Mouse (Mus musculus) kidney, embryonic 15.5 days (tissue): Measurements from ENCODE around the gene S100z. TPM values are rescaled to one million over a fixed set of nuclear protein-coding genes. Genes with fewer than 3 reads are reported as not detected.

ENCODE experiments used
- ATAC-seq: fragments of 200-750 bp; cut with Nextera tagmentation; replicated peaks from 2 replicates; pipeline ENCODE4 v1.8.0; 2017; ENCODE audit warnings: moderate TSS enrichment; ENCODE audit not compliant: low FRiP score
- H3K27ac ChIP-seq: fragments of 300-500 bp; sonication (generic); 2 replicates; pipeline ENCODE4 v1.5.1; 2015; ENCODE audit warnings: mild to moderate bottlenecking, inconsistent platforms
- H3K27me3 ChIP-seq: fragments of 300-500 bp; sonication (generic); 2 replicates; pipeline ENCODE4 v1.6.1; 2015; ENCODE audit warnings: inconsistent platforms
- H3K36me3 ChIP-seq: fragments of 300-500 bp; sonication (generic); 2 replicates; pipeline ENCODE4 v1.6.1; 2015; ENCODE audit warnings: inconsistent platforms
- H3K4me1 ChIP-seq: fragments of 300-500 bp; sonication (generic); 2 replicates; pipeline ENCODE4 v1.6.1; 2015; ENCODE audit warnings: inconsistent platforms
- H3K4me2 ChIP-seq: fragments of 300-500 bp; sonication (generic); 2 replicates; pipeline ENCODE4 v1.6.1; 2015; ENCODE audit warnings: moderate library complexity, mild to moderate bottlenecking, inconsistent platforms
- H3K4me3 ChIP-seq: fragments of 300-500 bp; sonication (generic); replicated peaks from 2 replicates; pipeline ENCODE4 v1.5.1; 2015; ENCODE audit warnings: mild to moderate bottlenecking, inconsistent platforms
- H3K9ac ChIP-seq: fragments of 300-500 bp; sonication (generic); 2 replicates; pipeline ENCODE4 v1.6.1; 2015; ENCODE audit warnings: mild to moderate bottlenecking, inconsistent platforms
- H3K9me3 ChIP-seq: fragments of 300-500 bp; sonication (generic); replicated peaks from 2 replicates; pipeline ENCODE4 v1.6.1; 2016; ENCODE audit warnings: inconsistent platforms
- WGBS: fragments of 180-500 bp; shearing (Covaris S2); methylation state at CpG from one replicate; pipeline ENCODE4 v1.1.7; 2015; ENCODE audit warnings: mixed read lengths; 5-methylcytosine and 5-hydroxymethylcytosine counted together
- polyA plus RNA-seq: library from polyadenylated mRNA; unstranded; fragments of >200 nt; fragmentation: Nextera tagmentation; extraction: Ambion mirVana; gene quantifications from 2 replicates; pipeline ENCODE4 v1.2.1, GENCODE M21; 2015

The S100z gene
- polyA plus RNA-seq, 1 experiment from 2014 or later = not detected

- no peaks in the 10 kb centered on the region for H3K9me3 ChIP-seq
- peaks cover 49% of the 10 kb centered on the region for H3K27me3 ChIP-seq
- H3K36me3 ChIP-seq = no peaks in the 10 kb centered on the region
- WGBS = 2% methylated on average over 46 of the region's 46 CpGs
- peaks cover 16% of the 10 kb centered on the region for H3K4me1 ChIP-seq
- peak overlapping the region; percentile 95 for H3K4me2 ChIP-seq
- H3K27ac ChIP-seq = no peak overlapping the region
- peak overlapping the region; percentile 41; the same call in 1 of the 2 replicates for H3K9ac ChIP-seq
- peak; percentile 56; the same call in 1 of the 2 replicates for ATAC-seq
- H3K4me3 ChIP-seq = peak overlapping the region; percentile 46
Measured at GRCm38 (mm10) chr13:95443376-95444233, 34.9 kb downstream of the S100z start.

- H3K9ac ChIP-seq = no peak overlapping the region
- H3K27me3 ChIP-seq = peaks cover 49% of the 10 kb centered on the region
- 0 out of 2 replicates have a peak overlapping the region, but pooled peaks have one; percentile 46 for H3K4me3 ChIP-seq
- H3K9me3 ChIP-seq = no peaks in the 10 kb centered on the region
- peaks cover 16% of the 10 kb centered on the region for H3K4me1 ChIP-seq
- WGBS = 24% methylated on average over 4 of the region's 4 CpGs
- H3K4me2 ChIP-seq = peak overlapping the region; percentile 95
- no peaks in the 10 kb centered on the region for H3K36me3 ChIP-seq
- no peak for ATAC-seq
- no peak overlapping the region for H3K27ac ChIP-seq
Measured at GRCm38 (mm10) chr13:95442901-95443300, 35.6 kb downstream of the S100z start.

- H3K36me3 ChIP-seq = no peaks in the 10 kb centered on the region
- peaks cover 16% of the 10 kb centered on the region for H3K4me1 ChIP-seq
- no peak overlapping the region for H3K4me2 ChIP-seq
- H3K27me3 ChIP-seq = peaks cover 29% of the 10 kb centered on the region
- H3K4me3 ChIP-seq = no peak overlapping the region
- 84% methylated on average over 5 of the region's 5 CpGs for WGBS
- H3K9me3 ChIP-seq = no peaks in the 10 kb centered on the region
- H3K27ac ChIP-seq = no peak overlapping the region
- no peak for ATAC-seq
- H3K9ac ChIP-seq = no peak overlapping the region
Measured at GRCm38 (mm10) chr13:95439569-95439968, 39.0 kb downstream of the S100z start.

GRCm38 (mm10) chr13:95431760-95432159, 46.8 kb downstream of the S100z start:
- no peaks in the 10 kb centered on the region for H3K9me3 ChIP-seq
- 43% methylated on average over 10 of the region's 10 CpGs for WGBS
- no peaks in the 10 kb centered on the region; the same call in 1 of the 2 replicates for H3K27me3 ChIP-seq
- H3K9ac ChIP-seq = no peak overlapping the region
- no peaks in the 10 kb centered on the region for H3K4me1 ChIP-seq
- H3K4me2 ChIP-seq = peak overlapping the region; percentile 25; the same call in 1 of the 2 replicates
- H3K4me3 ChIP-seq = no peak overlapping the region
- no peak overlapping the region for H3K27ac ChIP-seq
- no peak for ATAC-seq
- H3K36me3 ChIP-seq = no peaks in the 10 kb centered on the region

GRCm38 (mm10) chr13:95427499-95427898, 51.0 kb downstream of the S100z start:
- Histone ChIP-seq H3K27ac (no peak overlapping the region), H3K36me3 (no peaks in the 10 kb centered on the region), H3K4me1 (no peaks in the 10 kb centered on the region), H3K4me3 (no peak overlapping the region), H3K9ac (no peak overlapping the region), H3K4me2 (no peak overlapping the region), H3K9me3 (no peaks in the 10 kb centered on the region), H3K27me3 (no peaks in the 10 kb centered on the region; the same call in 1 of the 2 replicates)
- 83% methylated on average over 3 of the region's 3 CpGs for WGBS
- no peak for ATAC-seq

Other genes with a start within 250 kb of the S100z start
- 10.2 and 11.7 TPM in 2 replicates for gene Pde8b, start 228.4 kb downstream of the S100z start, polyA plus RNA-seq
- 77.8 and 84.1 TPM in 2 replicates for gene Zbed3, start 155.1 kb downstream of the S100z start, polyA plus RNA-seq
- gene Aggf1, start 103.4 kb downstream of the S100z start, polyA plus RNA-seq = 35.9 and 37.4 TPM in 2 replicates
- 0.34 TPM in 1 of 2 replicates, not detected in the other for gene Crhbp, start 33.8 kb downstream of the S100z start, polyA plus RNA-seq
- gene F2rl1, start 46.5 kb upstream of the S100z start, polyA plus RNA-seq = 7.8 and 8.5 TPM in 2 replicates
- gene F2r, start 139.8 kb upstream of the S100z start, polyA plus RNA-seq = 126 TPM in 2 replicates
- gene F2rl2, start 218.1 kb upstream of the S100z start, polyA plus RNA-seq = 0.30 and 0.52 TPM in 2 replicates